Comparison of ENCODE assay signal across 7 mouse cellular contexts in the genomic region with DNA sequence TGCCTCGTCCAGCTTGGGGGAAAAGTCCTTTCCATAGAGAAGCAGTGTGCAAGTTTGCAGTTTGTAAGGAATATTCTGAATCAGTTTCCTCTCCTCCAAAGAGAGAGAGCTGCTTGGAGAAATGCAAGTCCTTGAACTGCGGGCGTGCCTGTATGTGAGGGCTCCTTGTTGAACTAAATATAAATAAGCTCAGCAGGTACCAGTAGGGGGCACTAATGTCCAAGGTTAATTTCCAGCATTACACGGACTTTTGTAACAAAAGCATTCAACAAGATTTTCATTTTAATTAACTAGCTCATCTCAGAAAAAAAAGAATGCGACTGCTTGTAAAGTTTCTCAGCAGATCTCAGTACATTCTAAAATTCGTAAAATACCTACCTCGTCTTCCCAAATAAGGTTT. TPM values are rescaled to one million over a fixed set of nuclear protein-coding genes. Genes with fewer than 3 reads are reported as not detected.
DNase-seq lines count a peak whose midpoint lies in the region; ATAC-seq and TF ChIP-seq lines count a peak whose summit lies in the region.

No protein-coding gene starts in this region.

- TF ChIP-seq EP300 in heart, postnatal 0 days (IDR thresholded peaks at IDR 0.05; ENCODE audit: low read depth): no peak

- peaks cover 70% of the 10 kb centered on the region for H3K36me3 ChIP-seq in heart, postnatal 0 days (replicated peaks; ENCODE audit: control insufficient read depth, insufficient read depth, low read length)

- H3K27ac ChIP-seq in heart, postnatal 0 days (ENCODE audit: low read depth): no peak overlapping the region

- peak; percentile 64 for DNase-seq in right cerebral cortex, adult 18-20 months
- no peak for DNase-seq in right cerebral cortex, postnatal 25 days
- DNase-seq in cerebellum, postnatal 10 days: peak; percentile 80 to 90
- peak; percentile 58 for DNase-seq in heart, postnatal 0 days (ENCODE audit: low spot score)
- peak; percentile 69 to 82 for DNase-seq in left cerebral cortex, postnatal 25 days (ENCODE audit: low spot score in 2 of 2)
- peak; percentile 40 for DNase-seq in right cerebral cortex, postnatal 14 days

- H3K9me3 ChIP-seq in heart, postnatal 0 days (replicated peaks; ENCODE audit: control insufficient read depth, low read length): no peaks in the 10 kb centered on the region

- H3K9ac ChIP-seq in heart, postnatal 0 days (replicated peaks; ENCODE audit: low read depth, low read length): no peak overlapping the region

- peak; percentile 58 for ATAC-seq in activated CD4-positive, CD25-positive, alpha-beta regulatory T cell, adult 4 months
- no peak for ATAC-seq in heart, postnatal 0 days (ENCODE audit: insufficient read depth, low read depth)

- H3K27me3 ChIP-seq in heart, postnatal 0 days (ENCODE audit: control insufficient read depth, insufficient read depth, low read length): no peaks in the 10 kb centered on the region

- H3K4me1 ChIP-seq in heart, postnatal 0 days (ENCODE audit: control insufficient read depth, insufficient read depth): no peaks in the 10 kb centered on the region

- no peak overlapping the region for H3K4me2 ChIP-seq in heart, postnatal 0 days (ENCODE audit: low read depth, low read length)

- WGBS in heart, postnatal 0 days: 55% methylated on average over 7 of the region's 7 CpGs

- intact Hi-C loops in left cerebral cortex, postnatal 25 days (cut with DNase I): loop anchor here (1.0 kb wide), 2 partner anchors 13 to 132 kb away; no protein-coding TSS in a partner anchor

- TF ChIP-seq CTCF in heart, postnatal 0 days (IDR thresholded peaks at IDR 0.05; ENCODE audit: low read depth): peak; percentile 71

- no peak overlapping the region for H3K4me3 ChIP-seq in heart, postnatal 0 days (ENCODE audit: low read depth, low read length)

RNA-seq across cellular contexts. Expression of gene Hnrnpll, which starts 13.9 kb away (rescaled TPM):
- polyA plus RNA-seq in activated CD4-positive, CD25-positive, alpha-beta regulatory T cell, adult 4 months (2017; shearing (Covaris generic)): 10 to 100 TPM; 22.2 to 32.4 TPM
- 36.8 and 37.5 TPM in 2 replicates for total RNA-seq in heart, postnatal 0 days (2014; rRNA removed; ENCODE audit: low replicate concordance)
- 19.0 TPM in 2 replicates for polyA plus RNA-seq in heart, postnatal 0 days (2015; fragmentation: Nextera tagmentation; extraction: Ambion mirVana)
- total RNA-seq in left cerebral cortex, postnatal 25 days (2021): 10 to 100 TPM; 55.4 to 63.6 TPM
